Mouse (Mus musculus): ENCODE data around the gene Ndnf. TPM values are rescaled to one million over a fixed set of nuclear protein-coding genes. Genes with fewer than 3 reads are reported as not detected.

The Ndnf gene
- polyA plus RNA-seq (2012; rRNA removed): 7.0 and 8.2 TPM in 2 replicates

DNA sequence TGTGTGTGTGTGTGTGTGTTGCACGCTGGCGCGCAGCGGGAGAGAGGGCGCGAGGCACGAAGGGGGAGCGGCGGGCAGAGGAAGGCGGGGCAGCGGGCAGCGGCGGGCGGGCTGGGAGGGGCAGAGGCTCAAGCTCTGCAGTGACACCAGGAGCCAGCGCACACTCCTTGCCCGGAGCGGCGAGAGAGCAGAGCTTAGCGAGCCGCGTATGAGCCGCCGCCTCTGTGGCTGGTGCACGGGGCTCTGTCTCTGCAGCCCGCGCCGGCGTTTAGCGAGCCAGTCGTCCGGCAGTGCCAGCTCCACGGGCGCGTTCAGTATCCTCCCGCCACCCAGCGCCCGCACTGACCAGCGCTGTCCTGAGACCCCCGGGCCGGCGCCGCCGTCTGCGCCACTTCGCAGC is at the start of gene Ndnf:
TSS of gene Ndnf (plus strand) at position 140 of the 400 bp plus-strand sequence.
- under 1% methylated on average over 40 of the region's 45 CpGs for WGBS

DNA sequence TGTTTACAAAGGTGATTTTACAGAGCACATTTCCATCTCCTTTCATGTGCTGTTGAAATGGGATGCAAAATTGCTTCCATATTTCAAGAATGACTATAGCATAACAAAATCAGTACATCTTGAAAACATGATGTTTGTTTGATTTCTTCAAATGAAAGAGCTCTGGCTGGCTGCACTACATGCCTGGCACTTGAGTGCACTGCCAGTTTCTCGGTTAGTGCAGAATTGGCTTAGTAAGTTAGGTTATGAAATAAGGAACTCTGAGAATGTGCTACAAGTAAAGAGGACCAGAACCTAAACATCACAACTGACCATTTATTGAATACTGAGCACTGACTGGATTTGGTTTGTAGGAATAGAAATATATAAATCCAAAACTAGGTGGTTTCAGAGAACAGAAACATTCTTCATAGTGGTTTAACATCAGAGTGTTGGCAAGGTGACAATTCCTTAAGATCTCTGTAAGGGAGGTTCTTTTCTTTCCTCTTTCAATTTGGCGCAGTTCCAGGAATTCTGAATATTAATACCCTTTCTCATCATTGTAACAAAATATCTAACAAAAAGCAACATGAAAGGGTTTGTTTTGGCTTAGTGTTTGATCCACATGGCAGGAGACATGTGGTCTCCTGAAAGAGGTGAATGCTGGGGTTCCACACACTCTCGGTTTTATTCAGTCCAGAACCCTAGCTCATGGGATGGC is 48.2 kb upstream of the Ndnf start:
- Histone ChIP-seq H3K27me3 (ENCODE audit: control insufficient read depth, insufficient read depth, low read length) (no peaks in the 10 kb centered on the region), H3K27ac (ENCODE audit: insufficient read depth, low read length) (no peak overlapping the region), H3K4me3 (replicated peaks; ENCODE audit: insufficient read depth, low read depth, low read length) (no peak overlapping the region), H3K4me1 (ENCODE audit: control insufficient read depth, insufficient read depth, low read length) (no peaks in the 10 kb centered on the region)
- no peak for TF ChIP-seq POLR2A (IDR thresholded peaks at IDR 0.05; ENCODE audit: borderline replicate concordance, insufficient read depth, low read length)
- no peak for TF ChIP-seq CTCF (IDR thresholded peaks at IDR 0.05; ENCODE audit: borderline replicate concordance, insufficient read depth, low read depth, low read length)
- WGBS: 30% methylated on average over 3 of the region's 3 CpGs
- DNase-seq: no peak

More for the DNA sequence above, at the start of gene Ndnf:
- TF ChIP-seq CTCF (IDR thresholded peaks at IDR 0.05; ENCODE audit: borderline replicate concordance, insufficient read depth, low read depth, low read length) (no peak), POLR2A (IDR thresholded peaks at IDR 0.05; ENCODE audit: borderline replicate concordance, insufficient read depth, low read length) (0 out of 2 replicates have a peak, but pooled peaks have one; percentile 22)
- peak; percentile 49 to 50 for DNase-seq
- H3K27ac ChIP-seq (ENCODE audit: insufficient read depth, low read length): no peak within 1 kb of the TSS
- peaks cover 4% of the 10 kb centered on the region; the same call in 1 of the 2 replicates for H3K4me1 ChIP-seq (ENCODE audit: control insufficient read depth, insufficient read depth, low read length)
- H3K4me3 ChIP-seq (replicated peaks; ENCODE audit: insufficient read depth, low read depth, low read length): peak within 1 kb of the TSS; percentile 52
- peaks cover 5% of the 10 kb centered on the region; the same call in 1 of the 2 replicates for H3K27me3 ChIP-seq (ENCODE audit: control insufficient read depth, insufficient read depth, low read length)

- WGBS: 81% methylated on average over 2 of the region's 2 CpGs
- DNase-seq: no peak
- Histone ChIP-seq H3K27me3 (ENCODE audit: control insufficient read depth, insufficient read depth, low read length) (no peaks in the 10 kb centered on the region), H3K27ac (ENCODE audit: insufficient read depth, low read length) (no peak overlapping the region), H3K4me1 (ENCODE audit: control insufficient read depth, insufficient read depth, low read length) (no peaks in the 10 kb centered on the region), H3K4me3 (replicated peaks; ENCODE audit: insufficient read depth, low read depth, low read length) (no peak overlapping the region)
- TF ChIP-seq CTCF (IDR thresholded peaks at IDR 0.05; ENCODE audit: borderline replicate concordance, insufficient read depth, low read depth, low read length) (no peak), POLR2A (IDR thresholded peaks at IDR 0.05; ENCODE audit: borderline replicate concordance, insufficient read depth, low read length) (no peak)
Measured at GRCm38 (mm10) chr6:65630578-65630977, 40.8 kb upstream of the Ndnf start.

GRCm38 (mm10) chr6:65632184-65632583 is 39.2 kb upstream of the Ndnf start:
- Histone ChIP-seq H3K4me1 (ENCODE audit: control insufficient read depth, insufficient read depth, low read length) (no peaks in the 10 kb centered on the region), H3K27ac (ENCODE audit: insufficient read depth, low read length) (no peak overlapping the region), H3K27me3 (ENCODE audit: control insufficient read depth, insufficient read depth, low read length) (no peaks in the 10 kb centered on the region), H3K4me3 (replicated peaks; ENCODE audit: insufficient read depth, low read depth, low read length) (no peak overlapping the region)
- WGBS: 80% methylated on average over 5 of the region's 5 CpGs
- no peak for DNase-seq
- TF ChIP-seq CTCF (IDR thresholded peaks at IDR 0.05; ENCODE audit: borderline replicate concordance, insufficient read depth, low read depth, low read length): no peak
- TF ChIP-seq POLR2A (IDR thresholded peaks at IDR 0.05; ENCODE audit: borderline replicate concordance, insufficient read depth, low read length): no peak

- Histone ChIP-seq H3K27ac (ENCODE audit: insufficient read depth, low read length) (no peak overlapping the region), H3K27me3 (ENCODE audit: control insufficient read depth, insufficient read depth, low read length) (no peaks in the 10 kb centered on the region), H3K4me1 (ENCODE audit: control insufficient read depth, insufficient read depth, low read length) (no peaks in the 10 kb centered on the region), H3K4me3 (replicated peaks; ENCODE audit: insufficient read depth, low read depth, low read length) (no peak overlapping the region)
- DNase-seq: no peak
- TF ChIP-seq POLR2A (IDR thresholded peaks at IDR 0.05; ENCODE audit: borderline replicate concordance, insufficient read depth, low read length) (no peak), CTCF (IDR thresholded peaks at IDR 0.05; ENCODE audit: borderline replicate concordance, insufficient read depth, low read depth, low read length) (no peak)
Measured at GRCm38 (mm10) chr6:65642431-65642830, 29.0 kb upstream of the Ndnf start.

- no peak for DNase-seq
- Histone ChIP-seq H3K4me1 (ENCODE audit: control insufficient read depth, insufficient read depth, low read length) (no peaks in the 10 kb centered on the region), H3K27me3 (ENCODE audit: control insufficient read depth, insufficient read depth, low read length) (no peaks in the 10 kb centered on the region), H3K27ac (ENCODE audit: insufficient read depth, low read length) (no peak overlapping the region), H3K4me3 (replicated peaks; ENCODE audit: insufficient read depth, low read depth, low read length) (no peak overlapping the region)
- TF ChIP-seq POLR2A (IDR thresholded peaks at IDR 0.05; ENCODE audit: borderline replicate concordance, insufficient read depth, low read length): no peak
- TF ChIP-seq CTCF (IDR thresholded peaks at IDR 0.05; ENCODE audit: borderline replicate concordance, insufficient read depth, low read depth, low read length): no peak
- WGBS: 49% methylated on average over 4 of the region's 4 CpGs
Measured at GRCm38 (mm10) chr6:65644110-65644509, 27.3 kb upstream of the Ndnf start.

GRCm38 (mm10) chr6:65646408-65646807 is 25.0 kb upstream of the Ndnf start:
- Histone ChIP-seq H3K4me1 (ENCODE audit: control insufficient read depth, insufficient read depth, low read length) (no peaks in the 10 kb centered on the region), H3K27ac (ENCODE audit: insufficient read depth, low read length) (no peak overlapping the region), H3K27me3 (ENCODE audit: control insufficient read depth, insufficient read depth, low read length) (no peaks in the 10 kb centered on the region), H3K4me3 (replicated peaks; ENCODE audit: insufficient read depth, low read depth, low read length) (no peak overlapping the region)
- TF ChIP-seq CTCF (IDR thresholded peaks at IDR 0.05; ENCODE audit: borderline replicate concordance, insufficient read depth, low read depth, low read length) (no peak), POLR2A (IDR thresholded peaks at IDR 0.05; ENCODE audit: borderline replicate concordance, insufficient read depth, low read length) (no peak)
- no peak for DNase-seq
- WGBS: 74% methylated on average over 3 of the region's 3 CpGs

- Histone ChIP-seq H3K27me3 (ENCODE audit: control insufficient read depth, insufficient read depth, low read length) (no peaks in the 10 kb centered on the region), H3K4me3 (replicated peaks; ENCODE audit: insufficient read depth, low read depth, low read length) (no peak overlapping the region), H3K4me1 (ENCODE audit: control insufficient read depth, insufficient read depth, low read length) (no peaks in the 10 kb centered on the region), H3K27ac (ENCODE audit: insufficient read depth, low read length) (no peak overlapping the region)
- TF ChIP-seq POLR2A (IDR thresholded peaks at IDR 0.05; ENCODE audit: borderline replicate concordance, insufficient read depth, low read length) (no peak), CTCF (IDR thresholded peaks at IDR 0.05; ENCODE audit: borderline replicate concordance, insufficient read depth, low read depth, low read length) (no peak)
- 84% methylated on average over 6 of the region's 6 CpGs for WGBS
- no peak for DNase-seq
Measured at GRCm38 (mm10) chr6:65647731-65648130, 23.7 kb upstream of the Ndnf start.

Measured in cerebellum, adult 2 months (tissue).